Mouse (Mus musculus) heart, postnatal 0 days (tissue): ENCODE measurements at regions not wholly inside any gene's neighbourhood (a gene's known extent, or its start where the extent isn't known, plus 50 kb on each side); places are given as distances from the start of the nearest gene placed in this dataset.

Experiments used
- CTCF ChIP-seq: IDR thresholded peaks from 2 replicates; pipeline ENCODE4 v1.5.1; 2016; ENCODE audit warnings: antibody characterized with exemption, control low read depth, low read depth
- EP300 ChIP-seq: IDR thresholded peaks from 2 replicates; pipeline ENCODE4 v1.6.1; 2016; ENCODE audit warnings: antibody characterized with exemption, low read depth

- no peak for TF ChIP-seq CTCF
- no peak for TF ChIP-seq EP300
Measured at GRCm38 (mm10) chr2:27603333-27603732, 72.9 kb upstream of the Rxra start.
